Mouse (Mus musculus) neural tube, embryonic 10.5 days (tissue): ENCODE data around the gene Grin3b.

Experiments used
- DNase-seq: peaks from one replicate; pipeline ENCODE4 v3.0.0-alpha.2; 2017; ENCODE audit warnings: low spot score; ENCODE audit errors: extremely low spot score

The Grin3b gene

DNA sequence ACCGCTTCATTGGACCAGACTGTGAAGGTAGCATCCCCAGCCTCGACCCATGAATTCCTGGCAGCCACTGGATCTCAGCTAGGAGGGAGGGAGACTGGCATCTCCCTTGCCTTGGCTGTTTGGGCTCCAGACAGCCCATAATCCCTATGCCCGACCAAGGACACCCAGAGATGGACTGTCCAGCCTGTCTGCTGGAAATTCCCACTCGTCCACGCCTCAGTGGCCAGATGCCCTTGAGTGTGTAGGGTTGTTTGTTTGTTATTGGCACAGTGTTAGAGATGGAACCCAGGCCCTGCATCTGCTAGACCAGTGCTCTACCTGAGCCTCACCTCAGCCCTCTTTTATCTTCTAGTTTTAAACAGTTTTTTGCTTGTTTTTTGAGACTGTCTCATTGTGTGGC lies 5.2 kb upstream of the Grin3b start:
- DNase-seq: no peak

DNA sequence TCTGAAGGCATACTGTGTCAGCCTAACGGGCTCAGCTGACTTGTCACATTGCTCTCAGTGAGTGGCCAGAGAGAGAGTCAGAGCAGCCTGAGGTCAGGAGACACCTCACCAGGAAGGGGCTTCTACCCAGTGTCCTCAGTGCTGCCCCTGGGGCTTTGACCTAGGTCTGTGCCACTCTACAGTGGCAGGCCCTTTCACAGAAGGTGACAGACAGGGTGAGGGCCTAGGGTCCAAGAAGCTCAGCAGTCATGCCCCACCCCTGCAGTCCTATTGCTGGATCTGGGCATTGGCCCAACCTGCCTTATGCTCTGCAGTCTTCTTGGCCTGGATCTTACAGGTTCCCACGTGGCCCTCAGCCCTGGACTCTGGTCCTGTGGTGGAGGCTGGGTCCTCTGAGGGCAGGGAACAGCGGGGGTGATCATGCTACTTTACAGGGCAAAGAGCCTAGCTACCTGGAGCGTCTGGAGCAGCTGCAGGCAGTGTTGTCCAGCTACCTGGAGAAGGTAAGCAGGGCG lies 3.6 kb upstream of the Grin3b start:
- no peak for DNase-seq

DNA sequence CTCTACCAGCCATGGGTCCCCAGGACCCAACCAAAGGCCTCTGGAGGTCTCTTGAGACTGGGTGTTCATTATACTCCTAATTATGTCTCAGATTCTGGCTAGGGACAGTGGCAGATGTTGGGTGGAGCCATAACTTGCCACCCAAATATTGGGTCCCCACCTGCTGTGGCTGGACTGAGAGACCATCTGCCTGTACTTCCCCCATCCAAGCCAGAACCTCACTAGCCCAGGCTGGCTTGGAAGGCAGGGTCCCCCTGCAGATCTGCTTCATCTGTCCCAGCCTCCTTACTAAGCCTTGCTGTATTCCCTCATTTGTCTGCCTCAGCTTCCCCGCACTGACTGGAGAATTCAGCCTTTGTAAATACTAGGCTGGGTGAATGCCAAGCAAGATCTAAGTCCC lies 2.3 kb upstream of the Grin3b start:
- no peak for DNase-seq

DNA sequence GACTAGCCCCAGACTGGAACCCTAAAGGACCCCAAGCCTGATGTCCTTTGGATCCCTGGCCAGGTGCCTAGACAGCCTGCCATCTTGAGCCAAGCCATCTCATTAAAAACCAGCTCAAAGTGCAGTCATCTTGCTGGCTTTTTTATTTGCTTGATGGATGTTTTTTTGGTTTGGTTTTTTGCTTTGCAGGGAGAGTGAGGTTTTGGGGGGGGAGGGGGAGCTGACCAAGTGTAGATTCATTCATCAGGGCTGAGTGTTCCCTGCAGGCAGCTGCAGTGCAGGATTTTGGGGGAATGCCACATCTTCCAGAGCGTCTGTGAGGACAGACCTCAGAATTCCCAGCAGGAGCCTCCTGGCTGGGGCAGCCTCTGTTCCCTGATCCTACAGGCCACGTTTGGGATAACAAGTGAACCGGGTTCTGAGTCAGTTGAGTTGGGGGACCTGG lies 1.4 kb upstream of the Grin3b start:
- DNase-seq: no peak

DNA sequence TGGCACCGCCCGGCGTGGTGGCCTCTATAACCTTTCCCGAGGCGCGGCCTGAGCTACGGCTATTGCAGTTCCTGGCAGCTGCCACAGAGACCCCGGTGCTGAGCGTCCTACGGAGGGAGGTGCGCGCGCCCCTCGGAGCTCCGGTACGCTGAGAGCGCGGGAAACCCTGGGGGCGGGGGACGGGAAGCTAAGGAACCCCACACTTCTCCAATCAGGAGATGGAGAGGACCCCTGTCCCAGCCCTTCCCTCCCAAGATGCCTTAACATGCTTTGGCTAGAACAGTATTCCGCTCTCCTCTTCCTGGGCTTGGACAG lies 625 bp downstream of the Grin3b start:
- no peak for DNase-seq

DNA sequence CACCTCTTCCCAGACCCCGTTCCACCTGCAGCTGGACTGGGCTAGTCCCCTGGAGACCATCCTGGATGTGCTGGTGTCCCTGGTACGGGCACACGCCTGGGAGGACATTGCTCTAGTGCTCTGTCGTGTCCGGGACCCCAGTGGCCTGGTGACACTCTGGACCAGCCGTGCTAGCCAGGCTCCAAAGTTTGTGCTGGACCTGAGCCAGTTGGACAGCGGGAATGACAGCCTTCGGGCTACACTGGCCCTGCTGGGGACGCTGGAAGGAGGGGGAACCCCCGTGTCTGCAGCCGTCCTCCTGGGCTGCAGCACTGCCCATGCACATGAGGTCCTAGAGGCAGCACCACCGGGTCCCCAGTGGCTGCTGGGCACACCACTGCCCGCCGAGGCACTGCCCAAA lies 2.3 kb downstream of the Grin3b start:
- DNase-seq: no peak

DNA sequence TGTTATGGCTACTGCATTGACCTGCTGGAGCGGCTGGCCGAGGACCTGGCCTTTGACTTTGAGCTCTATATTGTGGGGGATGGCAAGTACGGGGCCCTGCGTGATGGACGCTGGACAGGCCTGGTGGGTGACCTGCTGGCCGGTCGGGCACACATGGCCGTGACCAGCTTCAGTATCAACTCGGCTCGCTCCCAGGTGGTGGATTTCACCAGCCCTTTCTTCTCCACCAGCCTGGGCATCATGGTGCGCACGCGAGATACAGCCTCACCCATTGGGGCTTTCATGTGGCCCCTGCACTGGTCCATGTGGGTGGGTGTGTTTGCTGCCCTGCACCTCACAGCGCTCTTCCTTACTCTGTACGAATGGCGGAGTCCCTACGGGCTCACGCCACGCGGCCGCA lies 3.6 kb downstream of the Grin3b start:
- no peak for DNase-seq

DNA sequence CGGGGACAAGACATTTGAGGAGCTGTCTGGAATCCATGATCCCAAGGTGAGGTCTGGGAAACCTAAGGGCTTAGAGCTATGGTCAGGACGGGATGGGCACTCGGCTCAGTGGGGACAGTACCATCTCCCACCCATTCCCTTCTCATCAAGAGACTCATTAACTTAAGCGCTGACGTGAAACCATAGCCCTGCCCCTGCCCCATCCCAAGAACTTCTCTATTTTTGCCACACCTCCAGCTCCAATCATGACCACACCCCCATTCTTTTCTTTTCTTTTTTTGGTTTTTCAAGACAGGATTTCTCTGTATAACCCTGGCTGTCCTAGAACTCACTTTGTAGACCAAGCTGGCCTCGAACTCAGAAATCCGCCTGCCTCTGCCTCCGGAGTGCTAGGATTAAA lies 4.2 kb downstream of the Grin3b start:
- no peak for DNase-seq

DNA sequence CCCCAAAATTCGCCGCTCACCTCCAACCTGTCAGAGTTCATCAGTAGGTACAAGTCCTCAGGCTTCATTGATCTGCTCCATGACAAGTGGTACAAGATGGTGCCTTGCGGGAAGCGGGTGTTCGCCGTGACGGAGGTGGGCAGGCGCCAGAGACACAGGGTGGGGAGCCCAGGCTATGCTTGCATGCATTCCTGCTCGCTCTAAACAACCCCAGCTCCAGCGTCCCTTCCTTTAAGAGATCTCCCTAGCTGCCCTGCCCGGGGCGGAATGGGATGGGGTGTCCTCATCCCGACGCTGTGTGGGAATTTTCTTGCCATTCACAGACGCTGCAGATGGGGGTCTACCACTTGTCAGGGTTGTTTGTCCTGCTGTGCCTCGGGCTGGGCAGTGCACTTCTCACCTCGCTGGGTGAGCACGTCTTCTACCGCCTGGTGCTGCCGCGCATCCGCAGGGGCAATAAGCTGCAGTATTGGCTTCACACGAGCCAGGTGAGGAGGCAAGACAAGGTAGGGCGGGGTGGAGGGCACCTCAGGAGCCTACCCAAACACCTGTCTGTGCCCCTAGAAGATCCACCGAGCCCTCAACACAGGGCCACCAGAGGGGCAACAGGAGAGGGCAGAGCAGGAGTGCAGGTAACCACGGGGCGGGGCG lies 5.7 kb downstream of the Grin3b start:
- DNase-seq: no peak

DNA sequence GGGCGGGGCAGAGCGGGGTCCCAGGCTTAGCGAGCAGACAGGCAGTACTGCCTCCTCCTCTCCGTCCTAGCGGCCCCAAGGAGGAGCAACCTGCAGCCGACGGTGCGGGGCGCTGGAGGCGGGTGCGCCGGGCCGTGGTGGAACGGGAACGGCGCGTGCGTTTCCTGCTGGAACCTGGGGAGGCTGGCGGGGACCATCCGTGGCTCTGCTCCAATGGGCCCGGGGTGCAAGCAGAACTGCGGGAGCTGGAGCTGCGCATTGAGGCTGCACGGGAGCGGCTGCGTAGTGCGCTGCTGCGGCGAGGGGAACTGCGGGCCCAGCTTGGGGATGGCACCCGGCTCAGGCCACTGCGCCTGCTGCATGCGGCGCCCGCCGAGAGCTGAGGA lies 6.2 kb downstream of the Grin3b start:
- no peak for DNase-seq

DNA sequence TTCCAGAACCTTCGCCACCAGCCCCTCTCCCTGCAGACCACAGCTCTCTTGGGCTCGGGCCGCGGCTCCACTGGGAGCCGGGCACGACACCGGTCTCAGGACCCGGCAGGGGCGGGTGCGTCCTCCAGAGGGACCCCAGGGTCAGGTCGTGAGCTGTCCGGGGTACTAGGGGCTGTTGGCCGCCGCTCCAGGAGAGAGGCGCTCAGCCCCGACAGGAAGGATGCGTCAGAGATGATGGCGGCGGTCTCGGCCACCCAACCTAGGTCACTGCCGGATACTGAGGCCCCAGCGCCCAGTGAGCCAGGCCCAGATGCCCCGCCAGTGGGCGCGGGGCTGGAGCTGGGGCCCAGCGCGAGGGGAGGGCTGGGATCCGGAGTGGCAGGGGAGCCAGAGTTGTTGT lies 6.8 kb downstream of the Grin3b start:
- no peak for DNase-seq

DNA sequence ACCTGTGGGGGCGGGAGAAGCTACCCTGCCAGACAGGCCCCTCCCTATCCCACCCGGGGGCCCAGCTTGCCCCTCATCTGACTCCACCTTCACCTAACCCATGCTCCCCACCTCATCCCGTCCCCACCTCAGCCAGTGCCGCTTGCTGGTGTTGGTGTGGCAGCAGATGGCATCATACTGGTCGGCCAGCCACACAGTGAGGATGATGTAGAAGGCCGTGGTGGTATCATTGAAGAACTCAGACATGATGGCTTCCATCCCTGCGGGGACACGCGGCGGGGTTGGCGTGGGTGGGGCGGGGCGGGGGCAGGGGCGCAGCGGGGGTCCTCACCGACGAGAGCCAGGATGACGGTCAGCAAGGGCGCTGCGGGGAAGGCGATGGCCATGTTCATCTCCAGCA lies 7.5 kb downstream of the Grin3b start:
- no peak for DNase-seq

DNA sequence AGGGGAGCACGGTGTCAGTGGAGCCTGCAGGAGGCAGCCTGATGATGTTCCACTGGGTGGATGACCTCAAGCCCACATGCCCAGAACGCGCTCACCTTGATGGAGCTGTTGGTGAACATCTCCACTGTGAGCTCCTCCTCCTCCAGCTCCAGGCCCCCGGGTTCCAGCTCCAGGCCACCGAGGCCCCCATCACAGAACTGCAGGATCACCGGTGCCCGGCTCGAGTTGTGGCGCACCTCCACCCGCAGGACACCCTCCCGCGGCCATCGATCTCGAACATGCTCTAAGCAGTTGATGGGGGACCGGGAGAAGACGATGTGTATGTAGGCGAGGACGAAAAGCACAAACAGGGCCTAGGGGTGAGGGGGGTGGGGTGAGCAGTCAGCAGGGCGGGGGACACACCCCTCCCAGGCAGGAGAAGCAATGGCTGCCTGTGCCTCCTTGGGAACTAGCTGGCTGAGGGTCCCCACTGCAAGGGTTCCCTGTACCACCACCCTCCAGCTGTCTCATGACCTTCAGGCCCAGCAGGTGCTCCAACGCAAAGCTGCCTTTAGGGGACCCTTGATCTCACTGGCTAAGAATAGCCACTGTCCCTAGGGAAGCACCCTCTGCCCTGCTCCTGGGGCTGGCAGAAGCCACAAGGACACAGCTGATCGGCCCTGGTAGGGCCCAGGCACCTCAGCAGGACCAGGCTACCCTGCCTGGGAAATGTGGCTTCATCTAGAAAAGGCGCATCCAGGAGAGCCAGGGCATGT lies 9.1 kb downstream of the Grin3b start:
- no peak for DNase-seq

DNA sequence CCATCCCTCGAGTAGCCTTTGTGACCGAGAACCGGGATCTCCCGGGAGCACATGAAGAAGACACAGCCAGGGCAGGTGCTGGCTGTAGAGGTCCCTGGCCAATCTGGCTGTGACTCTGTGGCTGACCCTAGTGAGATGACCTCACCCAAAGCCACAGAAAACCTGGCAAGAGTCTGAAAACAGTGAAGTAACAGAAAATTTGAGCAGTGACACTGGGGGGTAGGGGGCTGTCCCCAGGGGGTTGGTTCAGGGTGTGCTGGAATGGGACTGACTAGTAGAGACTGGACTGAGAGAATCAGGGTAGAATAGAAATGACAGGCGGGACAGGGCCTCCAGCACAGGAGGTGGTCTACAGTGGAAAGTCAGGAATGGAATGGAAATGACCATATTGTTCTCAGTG lies 12.7 kb downstream of the Grin3b start:
- DNase-seq: no peak

DNA sequence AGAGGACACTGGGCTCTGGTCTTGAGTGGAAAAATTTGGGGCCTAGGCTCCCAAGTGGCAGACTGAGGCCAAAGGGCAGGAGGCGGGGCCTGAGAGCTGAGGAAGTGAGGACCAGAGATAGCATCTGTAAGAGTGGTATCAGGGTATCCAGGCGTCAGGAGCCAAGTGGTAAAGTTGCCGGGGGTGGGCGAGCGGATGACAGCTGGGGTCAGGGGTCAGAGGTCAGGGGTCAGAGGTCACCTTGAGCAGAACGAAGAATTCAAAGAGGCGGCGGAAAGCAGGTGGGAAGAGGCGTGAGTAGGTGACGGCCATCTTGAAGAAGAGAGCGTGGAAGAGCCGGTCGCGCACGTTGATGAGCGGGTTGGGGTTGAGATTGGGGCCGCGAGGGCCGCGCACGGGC lies 13.2 kb downstream of the Grin3b start:
- peak; percentile 68 for DNase-seq

DNA sequence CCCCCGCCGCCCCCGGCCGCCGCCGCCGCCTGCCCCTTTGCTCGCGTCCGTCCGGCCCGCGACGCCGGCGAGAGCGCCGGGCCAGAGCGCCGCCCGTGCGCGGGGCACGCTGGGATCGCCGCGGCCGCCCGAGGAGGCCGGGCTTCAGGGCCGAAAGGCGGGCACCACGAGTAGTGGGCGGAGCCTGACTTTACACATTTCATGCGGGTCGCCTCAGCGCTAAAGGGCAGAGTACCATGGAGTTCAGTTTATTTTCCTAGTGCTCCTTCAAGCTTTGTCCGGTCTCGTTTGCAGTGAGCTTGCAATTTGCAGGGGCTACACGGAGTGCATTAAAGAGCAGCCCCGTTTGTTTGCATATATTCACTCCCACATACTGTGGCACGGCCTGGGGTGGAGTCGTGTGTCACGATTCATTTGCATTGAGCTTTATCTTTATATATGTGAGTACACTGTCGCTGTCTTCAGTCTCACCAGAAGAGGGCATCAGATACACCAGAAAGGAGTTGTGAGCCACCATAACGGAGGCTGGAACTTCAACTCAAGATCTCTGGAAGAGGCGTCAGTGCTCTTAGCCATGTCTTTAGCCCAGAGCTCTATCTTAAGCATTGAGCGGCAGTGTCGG lies 13.8 kb downstream of the Grin3b start, which contains the start of gene Tmem259:
Tmem259 (minus strand) TSS at position 136 of the 622 bp plus-strand sequence.
- DNase-seq: peak; percentile 83

DNA sequence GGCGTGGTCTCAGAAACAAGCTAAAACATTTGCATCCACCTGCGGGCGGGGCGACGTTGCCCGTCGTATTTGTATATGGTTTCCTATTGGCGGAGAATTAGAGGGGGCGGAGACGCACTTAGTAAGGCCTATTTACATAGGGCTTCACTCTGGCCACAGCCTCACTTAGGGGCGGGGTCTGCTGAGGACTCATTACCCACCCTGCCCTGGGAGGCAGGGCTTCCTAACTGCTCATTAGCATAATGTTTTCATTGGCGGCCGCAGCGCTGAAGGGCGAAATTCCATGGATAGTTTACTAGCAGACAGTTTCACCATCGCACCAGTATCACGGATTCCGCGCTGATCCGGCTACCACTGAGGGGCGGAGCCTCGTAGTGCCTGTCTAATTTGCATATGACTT lies 14.4 kb downstream of the Grin3b start:
- peak; percentile 92 for DNase-seq

DNA sequence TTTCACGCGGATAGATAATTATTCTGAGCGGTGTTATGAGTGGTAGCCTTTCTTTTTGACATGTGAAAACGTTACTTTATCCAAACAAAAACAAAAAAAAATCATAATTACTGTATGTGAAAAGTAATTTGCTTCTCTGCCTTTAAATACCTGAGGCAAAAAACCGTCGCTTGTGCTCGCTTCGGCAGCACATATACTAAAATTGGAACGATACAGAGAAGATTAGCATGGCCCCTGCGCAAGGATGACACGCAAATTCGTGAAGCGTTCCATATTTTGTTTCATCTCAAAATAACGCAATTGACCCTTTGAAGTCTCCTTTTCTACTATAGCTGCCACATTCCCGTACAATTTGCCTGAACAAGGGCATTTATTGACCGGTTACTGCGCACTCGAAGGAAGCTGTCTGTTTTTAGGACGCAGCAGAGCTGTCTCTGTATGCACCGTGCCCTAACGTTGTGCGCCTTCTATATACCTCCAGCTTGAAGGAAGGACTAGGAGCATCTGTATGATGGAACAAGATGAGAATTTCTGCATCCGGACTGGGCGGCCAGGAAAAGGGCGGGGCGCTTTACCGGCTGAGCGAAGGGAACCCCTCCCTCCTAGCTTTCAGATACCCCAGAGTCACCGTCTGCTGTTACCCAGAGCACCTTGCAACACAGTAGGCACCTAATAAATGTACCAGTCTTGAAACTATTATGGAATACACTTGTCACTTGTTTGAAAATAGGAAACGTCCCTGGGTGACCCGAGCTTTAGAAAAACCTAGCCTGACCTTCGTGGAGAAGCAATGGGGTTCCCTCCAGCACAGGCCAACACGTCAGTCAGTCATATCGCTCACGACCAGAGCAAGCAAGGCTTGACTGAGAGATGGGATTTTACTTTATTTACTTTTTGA lies 15.1 kb downstream of the Grin3b start:
- peak; percentile 65 for DNase-seq

DNA sequence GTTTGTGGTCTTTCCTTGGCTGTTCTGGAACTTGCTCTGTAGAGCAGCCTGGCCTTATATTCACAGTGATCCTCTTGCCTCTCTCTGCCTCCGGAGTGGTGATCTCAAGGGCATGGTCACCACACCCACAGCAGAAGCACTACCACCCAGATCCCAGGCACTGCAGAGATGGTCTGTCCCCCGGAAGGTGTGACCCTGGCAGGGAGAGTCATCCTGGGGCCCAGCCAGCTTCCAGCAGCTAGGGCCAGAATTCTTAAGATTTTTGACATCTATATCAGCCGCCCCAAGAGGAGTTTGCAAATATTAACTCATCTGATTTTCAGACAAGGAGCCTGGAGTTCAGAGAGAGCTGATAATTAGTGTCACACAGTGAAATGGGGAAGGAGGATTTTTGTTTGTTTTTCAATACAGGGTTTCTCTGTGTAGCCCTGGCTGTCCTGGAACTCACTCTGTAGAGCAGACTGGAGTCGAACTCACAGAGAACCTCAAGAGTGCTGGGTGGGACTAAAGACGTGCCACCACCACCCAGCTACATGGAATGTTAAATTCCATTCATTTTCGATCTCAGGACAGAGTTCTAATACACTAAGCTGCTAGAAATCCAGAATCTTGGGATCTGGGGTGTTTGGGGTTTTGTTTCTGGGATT lies 15.8 kb downstream of the Grin3b start:
- DNase-seq: no peak

DNA sequence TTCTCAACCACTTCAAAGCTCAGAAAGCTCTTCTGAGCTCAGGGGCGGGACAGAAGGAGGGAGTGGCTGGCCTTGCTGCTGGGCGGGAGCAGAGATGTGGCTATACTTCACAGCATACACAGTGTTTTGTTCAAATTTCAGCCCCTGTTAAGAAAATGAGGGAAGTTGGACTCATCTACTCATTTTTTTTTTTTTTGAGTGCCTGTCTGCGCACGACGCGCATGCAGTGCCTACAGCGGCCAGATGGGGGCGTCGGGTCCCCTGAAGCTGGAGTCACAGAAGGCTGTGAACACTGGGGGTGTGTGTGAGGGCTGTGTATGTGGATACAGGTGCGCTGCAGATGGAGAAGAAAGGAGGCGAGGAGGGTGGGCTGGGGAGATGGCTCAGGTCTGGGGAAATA lies 16.4 kb downstream of the Grin3b start:
- peak; percentile 89 for DNase-seq
